Mouse (Mus musculus) limb, embryonic 13.5 days (tissue): ENCODE measurements at regions not wholly inside any gene's neighbourhood (a gene's known extent, or its start where the extent isn't known, plus 50 kb on each side); places are given as distances from the start of the nearest gene placed in this dataset.

ENCODE experiments used
- ATAC-seq: fragments of 200-750 bp; cut with Nextera tagmentation; 2 replicates; pipeline ENCODE4 v1.8.0; 2017; ENCODE audit warnings: low read depth, moderate number of reproducible peaks, moderate TSS enrichment; ENCODE audit not compliant: low FRiP score
- H3K27ac ChIP-seq: fragments of 300-500 bp; sonication (generic); 2 replicates; pipeline ENCODE4 v1.5.1; 2015; ENCODE audit warnings: inconsistent platforms, mild to moderate bottlenecking, moderate library complexity
- H3K27me3 ChIP-seq: fragments of 300-500 bp; sonication (generic); 2 replicates; pipeline ENCODE4 v1.6.1; 2015; ENCODE audit warnings: mild to moderate bottlenecking, inconsistent platforms
- H3K36me3 ChIP-seq: fragments of 300-500 bp; sonication (generic); 2 replicates; pipeline ENCODE4 v1.6.1; 2015; ENCODE audit warnings: inconsistent platforms, mild to moderate bottlenecking, moderate library complexity
- H3K4me1 ChIP-seq: fragments of 300-500 bp; sonication (generic); 2 replicates; pipeline ENCODE4 v1.6.1; 2015; ENCODE audit warnings: inconsistent platforms
- H3K4me2 ChIP-seq: fragments of 300-500 bp; sonication (generic); replicated peaks from 2 replicates; pipeline ENCODE4 v1.6.1; 2015; ENCODE audit warnings: inconsistent platforms, mild to moderate bottlenecking, moderate library complexity
- H3K4me3 ChIP-seq: fragments of 300-500 bp; sonication (generic); 2 replicates; pipeline ENCODE4 v1.5.1; 2015; ENCODE audit warnings: moderate library complexity, mild to moderate bottlenecking, inconsistent platforms
- H3K9ac ChIP-seq: fragments of 300-500 bp; sonication (generic); 2 replicates; pipeline ENCODE4 v1.6.1; 2015; ENCODE audit warnings: mild to moderate bottlenecking, inconsistent platforms
- H3K9me3 ChIP-seq: fragments of 300-500 bp; sonication (generic); 2 replicates; pipeline ENCODE4 v1.6.1; 2016; ENCODE audit warnings: inconsistent platforms
- WGBS: fragments of 180-500 bp; shearing (Covaris S2); methylation state at CpG from one replicate; pipeline ENCODE4 v1.1.7; 2015; 5-methylcytosine and 5-hydroxymethylcytosine counted together

DNA sequence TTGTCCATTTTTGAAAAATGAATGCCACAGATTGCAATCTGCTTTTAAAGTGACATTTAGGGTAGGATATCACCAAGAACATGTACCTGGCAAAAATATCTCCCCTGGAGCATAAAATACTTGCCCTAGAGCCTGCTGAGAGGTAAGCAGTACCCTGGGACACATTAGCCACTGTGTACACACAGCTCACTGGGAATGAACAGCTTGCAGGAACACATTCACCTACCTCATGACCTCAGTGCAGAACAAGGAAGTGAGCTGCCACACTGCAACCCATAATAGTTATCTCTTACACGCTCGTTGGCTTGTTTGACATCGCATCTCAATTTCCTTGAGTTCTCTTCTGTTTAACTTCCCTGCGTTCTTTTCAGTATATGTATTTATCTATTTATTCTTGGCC, 246.4 kb upstream of the Gm765 start:
- Histone ChIP-seq H3K4me2 (no peak overlapping the region), H3K4me3 (no peak overlapping the region), H3K27ac (no peak overlapping the region), H3K36me3 (no peaks in the 10 kb centered on the region), H3K9me3 (no peaks in the 10 kb centered on the region), H3K9ac (no peak overlapping the region), H3K27me3 (no peaks in the 10 kb centered on the region), H3K4me1 (no peaks in the 10 kb centered on the region)
- WGBS: 82% methylated on average over 4 of the region's 4 CpGs
- no peak for ATAC-seq

DNA sequence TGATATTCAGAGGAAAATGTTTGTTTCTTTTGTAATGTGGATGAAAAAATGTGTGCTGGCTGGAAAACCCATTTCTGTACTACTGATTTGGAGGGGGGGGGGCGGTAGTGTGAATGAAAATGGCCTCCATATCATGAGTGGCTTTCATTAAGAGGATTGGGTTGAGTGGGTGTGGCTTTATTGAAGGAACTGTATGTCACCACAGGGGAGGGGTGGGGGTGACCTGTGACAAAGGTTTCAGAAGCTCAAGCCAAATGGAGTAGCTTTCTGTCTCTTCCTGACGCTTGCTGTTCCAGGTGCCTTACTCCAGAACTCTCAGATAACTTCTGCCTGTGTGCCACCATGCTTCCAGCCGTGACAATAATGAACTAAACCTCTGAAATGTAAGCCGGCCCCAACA, 242.0 kb upstream of the Gm765 start:
- H3K4me1 ChIP-seq: no peaks in the 10 kb centered on the region
- no peak overlapping the region for H3K4me3 ChIP-seq
- no peaks in the 10 kb centered on the region for H3K9me3 ChIP-seq
- ATAC-seq: no peak
- no peaks in the 10 kb centered on the region for H3K27me3 ChIP-seq
- H3K9ac ChIP-seq: no peak overlapping the region
- 85% methylated on average over 4 of the region's 4 CpGs for WGBS
- no peak overlapping the region for H3K27ac ChIP-seq
- no peaks in the 10 kb centered on the region for H3K36me3 ChIP-seq
- no peak overlapping the region for H3K4me2 ChIP-seq

DNA sequence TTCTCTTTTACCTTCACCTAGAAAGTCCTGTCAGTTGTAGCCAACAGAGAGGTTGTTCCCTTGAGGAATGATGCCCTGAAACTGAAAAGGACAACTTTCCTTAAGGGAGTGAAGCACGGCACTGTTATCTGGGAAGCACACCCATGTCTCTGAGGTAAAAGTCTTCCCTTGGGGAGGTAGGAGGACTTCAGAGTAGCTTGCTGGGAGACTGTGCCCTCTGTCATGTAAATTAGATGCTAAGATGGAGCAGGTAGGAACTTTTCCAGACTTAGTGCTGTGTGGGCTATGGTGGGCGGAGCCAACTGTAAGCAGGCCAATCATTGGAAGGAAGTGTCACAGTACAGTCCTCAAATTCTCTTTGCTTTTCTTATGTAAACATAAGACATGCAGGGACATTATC, 240.3 kb upstream of the Gm765 start:
- Histone ChIP-seq H3K4me2 (no peak overlapping the region), H3K9ac (no peak overlapping the region), H3K36me3 (no peaks in the 10 kb centered on the region), H3K9me3 (no peaks in the 10 kb centered on the region), H3K27me3 (no peaks in the 10 kb centered on the region), H3K27ac (no peak overlapping the region), H3K4me3 (no peak overlapping the region), H3K4me1 (no peaks in the 10 kb centered on the region)
- no peak for ATAC-seq
- WGBS: 40% methylated on average over 2 of the region's 2 CpGs

DNA sequence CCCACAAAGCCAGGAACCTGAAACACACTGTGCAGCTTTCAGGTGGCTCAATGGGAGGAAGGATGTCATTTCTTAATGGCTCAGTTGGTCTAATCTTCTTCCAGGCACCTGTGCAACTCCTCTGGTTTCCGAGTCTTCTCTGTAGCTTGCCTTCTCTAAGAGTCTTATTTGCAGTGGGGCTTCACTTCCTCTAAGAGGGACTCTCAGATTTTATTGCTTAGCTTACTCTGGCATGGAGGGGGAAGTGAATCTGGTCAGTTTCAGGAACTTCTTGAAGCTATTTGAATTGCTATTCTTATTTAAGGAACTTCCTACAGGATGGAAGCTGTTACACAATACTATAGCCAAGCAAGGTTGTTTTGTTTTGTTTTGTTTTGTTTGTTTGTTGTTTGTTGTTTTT, 232.7 kb upstream of the Gm765 start:
- Histone ChIP-seq H3K4me3 (no peak overlapping the region), H3K36me3 (no peaks in the 10 kb centered on the region), H3K27ac (no peak overlapping the region), H3K27me3 (no peaks in the 10 kb centered on the region), H3K9me3 (no peaks in the 10 kb centered on the region), H3K9ac (no peak overlapping the region), H3K4me2 (no peak overlapping the region), H3K4me1 (no peaks in the 10 kb centered on the region)
- no peak for ATAC-seq
- WGBS: 81% methylated on average over 1 of the region's 1 CpGs

DNA sequence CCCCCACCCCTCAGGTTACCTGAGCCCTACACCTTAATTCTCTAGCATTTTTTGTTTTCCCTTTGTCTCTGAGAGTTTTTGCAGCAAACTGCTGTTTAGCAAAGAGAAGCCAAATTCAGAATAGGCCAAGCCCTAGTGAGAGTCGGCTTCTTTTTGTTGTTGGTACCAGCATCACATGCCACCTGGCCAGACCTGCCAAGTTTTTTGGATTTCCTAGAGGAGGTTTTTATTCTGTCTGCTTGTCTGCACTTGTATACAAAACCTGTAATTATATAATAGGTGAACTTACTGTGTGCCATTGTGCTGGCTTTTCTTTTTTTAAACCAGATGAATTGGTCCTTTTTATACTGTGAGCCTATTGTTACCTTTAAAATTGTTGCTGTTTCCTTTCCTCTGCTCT, 213.1 kb upstream of the Gm765 start:
- Histone ChIP-seq H3K4me2 (no peak overlapping the region), H3K27me3 (no peaks in the 10 kb centered on the region), H3K4me3 (no peak overlapping the region), H3K36me3 (no peaks in the 10 kb centered on the region), H3K27ac (no peak overlapping the region), H3K9ac (no peak overlapping the region), H3K9me3 (no peaks in the 10 kb centered on the region), H3K4me1 (0 out of 2 replicates have a peak, but pooled peaks cover 3% of the 10 kb centered on the region)
- WGBS: 82% methylated on average over 1 of the region's 1 CpGs
- ATAC-seq: no peak

DNA sequence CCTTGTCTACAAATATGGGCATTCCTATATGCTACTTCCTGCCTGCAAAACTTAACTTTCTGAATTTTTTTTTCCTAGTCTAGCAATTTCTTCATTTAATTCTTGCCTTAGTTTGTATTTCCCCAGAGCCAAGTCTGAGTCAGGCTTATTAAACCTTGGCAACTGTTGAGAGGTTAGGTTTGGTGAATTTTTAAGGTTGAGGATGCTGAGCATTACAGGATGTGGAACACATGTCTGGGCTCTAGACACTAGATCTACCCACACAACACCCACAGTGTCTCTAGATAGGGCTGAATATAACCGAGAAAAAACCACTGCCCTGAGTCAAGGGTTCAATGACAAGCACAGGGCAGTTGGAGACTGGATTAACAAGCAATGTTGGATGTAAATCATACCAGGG, 211.4 kb upstream of the Gm765 start:
- Histone ChIP-seq H3K4me3 (no peak overlapping the region), H3K9ac (no peak overlapping the region), H3K4me1 (0 out of 2 replicates have a peak, but pooled peaks cover 3% of the 10 kb centered on the region), H3K27ac (no peak overlapping the region), H3K27me3 (no peaks in the 10 kb centered on the region), H3K9me3 (no peaks in the 10 kb centered on the region), H3K4me2 (no peak overlapping the region), H3K36me3 (no peaks in the 10 kb centered on the region)
- 83% methylated on average over 1 of the region's 1 CpGs for WGBS
- ATAC-seq: no peak

DNA sequence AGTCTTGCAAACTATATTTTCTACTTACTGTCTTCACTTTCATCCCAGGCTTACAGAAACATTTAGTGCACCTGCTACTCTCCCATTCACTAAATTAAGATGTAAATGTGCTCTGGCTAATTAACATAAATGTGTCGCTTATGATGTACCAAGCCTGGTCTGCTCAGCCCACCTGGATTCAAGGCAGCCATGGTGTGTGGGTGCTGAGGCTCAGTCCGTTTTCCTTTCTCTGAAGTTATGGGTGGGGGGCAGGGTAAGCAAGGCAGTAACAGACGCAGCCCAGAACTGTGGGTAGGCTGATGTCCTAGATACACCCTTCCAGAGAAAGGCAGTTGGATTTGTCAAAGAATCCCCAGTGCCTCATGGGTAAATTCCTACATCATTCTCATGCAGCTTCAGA, 209.2 kb upstream of the Gm765 start:
- Histone ChIP-seq H3K4me3 (no peak overlapping the region), H3K27me3 (no peaks in the 10 kb centered on the region), H3K36me3 (no peaks in the 10 kb centered on the region), H3K27ac (no peak overlapping the region), H3K9me3 (no peaks in the 10 kb centered on the region), H3K4me1 (0 out of 2 replicates have a peak, but pooled peaks cover 3% of the 10 kb centered on the region), H3K9ac (no peak overlapping the region), H3K4me2 (no peak overlapping the region)
- 77% methylated on average over 3 of the region's 3 CpGs for WGBS
- ATAC-seq: no peak

DNA sequence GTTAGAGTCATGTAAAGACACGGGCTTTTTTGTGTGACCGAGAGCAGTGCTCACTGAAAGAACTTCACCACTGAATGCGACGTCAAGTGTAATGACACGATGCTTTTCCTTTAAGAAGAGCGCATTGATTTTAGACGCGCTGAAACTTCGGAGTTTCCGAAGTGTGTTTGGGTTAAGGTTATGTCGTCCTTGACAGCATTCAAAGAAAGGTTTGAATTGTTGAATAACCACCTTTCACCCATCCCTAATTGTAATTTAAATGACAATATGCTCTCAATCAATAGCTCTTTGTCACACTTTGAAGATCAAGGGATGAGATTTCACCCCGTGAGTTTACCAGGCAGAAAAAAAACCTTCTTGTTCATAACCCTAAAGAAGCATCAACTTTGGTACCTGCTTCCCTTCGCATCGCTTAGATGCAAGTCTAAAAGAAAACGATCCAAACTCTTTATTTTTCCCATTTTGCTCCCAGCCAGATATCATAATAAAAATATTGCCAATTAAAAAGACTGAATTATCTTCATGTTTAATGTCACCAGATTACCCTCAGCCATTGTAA, 184.4 kb upstream of the Gm765 start:
- Histone ChIP-seq H3K4me1 (peaks cover 14% of the 10 kb centered on the region), H3K9me3 (no peaks in the 10 kb centered on the region), H3K4me3 (no peak overlapping the region), H3K27ac (no peak overlapping the region), H3K9ac (no peak overlapping the region), H3K27me3 (peaks cover 57% of the 10 kb centered on the region), H3K4me2 (no peak overlapping the region), H3K36me3 (no peaks in the 10 kb centered on the region)
- 73% methylated on average over 15 of the region's 15 CpGs for WGBS
- ATAC-seq: no peak

DNA sequence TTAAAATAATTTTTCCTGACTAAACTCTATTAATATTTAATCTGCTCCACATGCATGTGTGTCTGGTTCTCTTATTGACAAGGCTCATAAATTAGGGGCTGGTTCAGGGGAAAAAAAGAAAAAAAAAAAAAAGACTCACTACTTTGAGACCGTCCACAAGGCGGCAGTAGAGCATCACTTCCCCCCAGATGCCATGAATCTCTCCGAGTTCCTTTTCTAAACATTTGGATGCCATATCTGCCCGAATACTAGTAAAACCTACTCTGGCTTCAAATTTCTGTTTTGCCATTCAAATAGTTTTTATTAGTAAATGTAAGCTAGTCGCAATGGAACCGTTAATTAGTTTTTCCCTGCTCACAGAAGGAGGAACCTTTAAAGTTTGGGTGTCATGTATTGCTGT, 182.7 kb upstream of the Gm765 start:
- H3K9me3 ChIP-seq: no peaks in the 10 kb centered on the region
- H3K36me3 ChIP-seq: no peaks in the 10 kb centered on the region
- peaks cover 19% of the 10 kb centered on the region for H3K4me1 ChIP-seq
- no peak overlapping the region for H3K4me3 ChIP-seq
- ATAC-seq: no peak
- 4% methylated on average over 6 of the region's 6 CpGs for WGBS
- no peak overlapping the region for H3K27ac ChIP-seq
- no peak overlapping the region for H3K9ac ChIP-seq
- H3K4me2 ChIP-seq: 0 out of 2 replicates have a peak overlapping the region, but pooled peaks have one; percentile 19
- H3K27me3 ChIP-seq: peaks cover 43% of the 10 kb centered on the region

DNA sequence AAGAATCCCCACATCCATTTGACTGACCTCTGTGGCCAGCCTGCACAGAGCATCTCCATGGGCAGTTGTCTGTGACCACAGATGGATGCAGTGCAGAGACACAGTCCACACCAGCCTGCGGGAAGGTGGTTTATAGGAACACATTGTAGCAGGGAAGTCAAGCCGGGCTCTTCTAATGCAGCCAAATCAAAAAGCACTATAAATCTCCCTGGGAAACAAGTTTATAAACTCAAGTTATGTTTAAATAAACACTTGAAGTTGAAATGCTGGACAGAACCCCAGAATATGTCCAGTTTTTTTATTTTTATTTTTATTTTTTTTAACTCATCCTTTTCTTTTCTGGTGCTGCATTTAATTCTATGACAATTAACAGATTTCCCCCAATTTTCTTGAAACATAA, 182.1 kb upstream of the Gm765 start:
- WGBS: 21% methylated on average over 2 of the region's 2 CpGs
- H3K36me3 ChIP-seq: no peaks in the 10 kb centered on the region
- no peak overlapping the region for H3K4me2 ChIP-seq
- H3K9ac ChIP-seq: no peak overlapping the region
- H3K4me3 ChIP-seq: no peak overlapping the region
- peak overlapping the region; percentile 63; the same call in 1 of the 2 replicates for H3K27ac ChIP-seq
- H3K9me3 ChIP-seq: no peaks in the 10 kb centered on the region
- H3K4me1 ChIP-seq: peaks cover 19% of the 10 kb centered on the region
- peaks cover 36% of the 10 kb centered on the region for H3K27me3 ChIP-seq
- no peak for ATAC-seq

DNA sequence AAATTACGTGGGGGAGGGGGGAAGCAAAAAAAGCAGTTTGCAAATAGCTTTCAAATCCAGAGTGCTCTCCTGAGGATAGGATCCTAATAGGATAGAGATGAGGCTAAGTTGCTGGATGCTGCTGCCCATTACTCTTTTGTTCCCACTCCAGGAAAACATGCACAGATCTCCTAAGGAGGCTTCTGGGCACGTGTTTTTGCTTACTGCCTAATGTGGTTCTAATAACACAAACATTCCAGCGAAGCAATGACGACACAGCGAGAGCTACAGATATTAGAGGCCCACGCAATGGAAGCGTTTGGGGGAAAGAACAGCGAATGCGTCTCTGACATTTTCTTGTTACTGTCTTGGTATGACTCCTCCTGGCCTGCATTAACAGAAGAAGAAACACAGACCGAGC, 179.0 kb upstream of the Gm765 start:
- Histone ChIP-seq H3K27me3 (peaks cover 17% of the 10 kb centered on the region), H3K4me1 (peaks cover 26% of the 10 kb centered on the region), H3K9ac (no peak overlapping the region), H3K4me3 (no peak overlapping the region), H3K9me3 (no peaks in the 10 kb centered on the region), H3K27ac (no peak overlapping the region), H3K4me2 (no peak overlapping the region), H3K36me3 (no peaks in the 10 kb centered on the region)
- 33% methylated on average over 10 of the region's 10 CpGs for WGBS
- ATAC-seq: peak; percentile 40; the same call in 1 of the 2 replicates

DNA sequence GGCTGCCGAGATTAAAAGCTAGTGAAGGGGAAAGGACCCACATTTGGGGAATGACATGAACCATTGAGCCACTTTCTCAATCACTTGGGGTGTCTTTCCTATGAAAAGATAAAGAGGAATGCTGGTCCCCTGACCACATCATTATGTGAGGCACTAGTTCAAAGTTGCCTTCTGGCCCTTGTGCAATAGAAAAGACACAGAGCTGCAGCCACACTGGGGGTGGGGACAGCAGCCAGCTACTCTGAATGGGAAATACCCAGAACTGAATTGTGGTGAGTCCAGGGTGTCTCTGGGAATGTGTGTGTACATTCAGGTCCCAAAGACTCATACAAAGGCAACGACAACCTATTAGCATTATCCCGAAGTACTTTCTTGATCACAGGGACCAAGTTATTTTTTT, 172.3 kb upstream of the Gm765 start:
- ATAC-seq: no peak
- no peak overlapping the region for H3K27ac ChIP-seq
- 81% methylated on average over 3 of the region's 3 CpGs for WGBS

DNA sequence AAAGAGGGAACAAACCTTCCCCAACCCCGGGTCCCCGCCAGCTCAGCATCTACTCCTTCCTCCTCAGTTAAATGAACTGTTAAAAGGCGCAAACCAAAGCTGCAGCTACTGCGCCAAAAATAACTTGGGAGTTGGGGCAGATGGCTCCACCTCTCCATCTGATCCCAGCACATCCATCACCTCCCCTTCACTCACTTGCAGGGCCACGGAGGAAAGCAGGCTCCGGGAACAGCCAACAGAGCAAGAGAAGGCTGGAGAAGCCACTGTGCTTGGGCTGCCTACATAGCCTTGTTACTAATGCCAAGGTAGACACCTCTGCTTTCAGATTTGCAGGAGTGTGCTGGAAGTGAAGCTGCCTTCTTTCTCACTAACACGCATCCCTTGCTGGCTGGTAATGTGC, 171.8 kb upstream of the Gm765 start:
- H3K27ac ChIP-seq: no peak overlapping the region
- no peak for ATAC-seq
- 0 out of 2 replicates have a peak, but pooled peaks cover 7% of the 10 kb centered on the region for H3K27me3 ChIP-seq
- no peaks in the 10 kb centered on the region for H3K36me3 ChIP-seq
- H3K9me3 ChIP-seq: no peaks in the 10 kb centered on the region
- 53% methylated on average over 7 of the region's 7 CpGs for WGBS
- H3K9ac ChIP-seq: no peak overlapping the region
- H3K4me3 ChIP-seq: no peak overlapping the region
- H3K4me2 ChIP-seq: no peak overlapping the region
- peaks cover 39% of the 10 kb centered on the region for H3K4me1 ChIP-seq

More for the DNA sequence above, 172.3 kb upstream of the Gm765 start:
- 0 out of 2 replicates have a peak, but pooled peaks cover 7% of the 10 kb centered on the region for H3K27me3 ChIP-seq
- no peak overlapping the region for H3K4me3 ChIP-seq
- no peak overlapping the region for H3K9ac ChIP-seq
- no peak overlapping the region for H3K4me2 ChIP-seq
- no peaks in the 10 kb centered on the region for H3K36me3 ChIP-seq
- H3K9me3 ChIP-seq: no peaks in the 10 kb centered on the region
- H3K4me1 ChIP-seq: peaks cover 35% of the 10 kb centered on the region
